Mouse (Mus musculus): ENCODE measurements around the gene H2afz. TPM values are rescaled to one million over a fixed set of nuclear protein-coding genes. Genes with fewer than 3 reads are reported as not detected.

Gene H2afz
- 1,731 and 1,841 TPM in 2 replicates for polyA plus RNA-seq (2016; fragmentation: Nextera tagmentation; extraction: Ambion mirVana)

- Histone ChIP-seq H3K4me3 (peak within 1 kb of the TSS; percentile 82), H3K27ac (peak within 1 kb of the TSS; percentile 98), H3K4me2 (replicated peaks) (peak within 1 kb of the TSS; percentile 62), H3K4me1 (peaks cover 18% of the 10 kb centered on the region), H3K9me3 (replicated peaks) (no peaks in the 10 kb centered on the region), H3K9ac (peak within 1 kb of the TSS; percentile 92), H3K36me3 (no peaks in the 10 kb centered on the region), H3K27me3 (no peaks in the 10 kb centered on the region)
- under 1% methylated on average over 94 of the region's 115 CpGs for WGBS
- ATAC-seq (ENCODE audit: low FRiP score), result peak; percentile 96
Observed at GRCm38 (mm10) chr3:137864124-137864987, at the start of gene H2afz. H2afz (plus strand) TSS chr3:137864487.

GRCm38 (mm10) chr3:137818713-137819112 is 45.6 kb upstream of the H2afz start:
- H3K9ac ChIP-seq, result no peak overlapping the region
- no peaks in the 10 kb centered on the region for H3K36me3 ChIP-seq
- no peaks in the 10 kb centered on the region for H3K27me3 ChIP-seq
- H3K4me2 ChIP-seq (replicated peaks), result no peak overlapping the region
- H3K4me3 ChIP-seq, result no peak overlapping the region
- H3K9me3 ChIP-seq (replicated peaks), result no peaks in the 10 kb centered on the region
- no peaks in the 10 kb centered on the region for H3K4me1 ChIP-seq
- no peak overlapping the region for H3K27ac ChIP-seq
- WGBS, result 19% methylated on average over 4 of the region's 4 CpGs
- ATAC-seq (ENCODE audit: low FRiP score), result no peak

- H3K4me3 ChIP-seq, result no peak overlapping the region
- no peak overlapping the region for H3K9ac ChIP-seq
- no peaks in the 10 kb centered on the region for H3K27me3 ChIP-seq
- H3K9me3 ChIP-seq (replicated peaks), result 0 out of 2 replicates have a peak, but pooled peaks cover 4% of the 10 kb centered on the region
- H3K4me2 ChIP-seq (replicated peaks), result no peak overlapping the region
- no peaks in the 10 kb centered on the region for H3K4me1 ChIP-seq
- H3K36me3 ChIP-seq, result no peaks in the 10 kb centered on the region
- no peak overlapping the region for H3K27ac ChIP-seq
- WGBS, result 80% methylated on average over 6 of the region's 6 CpGs
- ATAC-seq (ENCODE audit: low FRiP score), result no peak
Observed at GRCm38 (mm10) chr3:137820688-137821467, 43.4 kb upstream of the H2afz start.

- Histone ChIP-seq H3K4me1 (no peaks in the 10 kb centered on the region), H3K27ac (no peak overlapping the region), H3K4me3 (no peak overlapping the region), H3K27me3 (no peaks in the 10 kb centered on the region), H3K4me2 (replicated peaks) (no peak overlapping the region), H3K9me3 (replicated peaks) (0 out of 2 replicates have a peak, but pooled peaks cover 4% of the 10 kb centered on the region), H3K36me3 (no peaks in the 10 kb centered on the region), H3K9ac (no peak overlapping the region)
- 86% methylated on average over 3 of the region's 3 CpGs for WGBS
- no peak for ATAC-seq (ENCODE audit: low FRiP score)
Observed at GRCm38 (mm10) chr3:137823317-137823716, 41.0 kb upstream of the H2afz start.

- ATAC-seq (ENCODE audit: low FRiP score), result no peak
- H3K4me2 ChIP-seq (replicated peaks), result no peak overlapping the region
Observed at GRCm38 (mm10) chr3:137827678-137828077, 36.6 kb upstream of the H2afz start.

GRCm38 (mm10) chr3:137831156-137831555 is 33.1 kb upstream of the H2afz start:
- WGBS, result 83% methylated on average over 2 of the region's 2 CpGs
- H3K4me3 ChIP-seq, result no peak overlapping the region
- H3K27me3 ChIP-seq, result no peaks in the 10 kb centered on the region
- H3K9me3 ChIP-seq (replicated peaks), result no peaks in the 10 kb centered on the region
- H3K4me1 ChIP-seq, result no peaks in the 10 kb centered on the region
- H3K9ac ChIP-seq, result no peak overlapping the region
- no peak overlapping the region for H3K27ac ChIP-seq
- no peak for ATAC-seq (ENCODE audit: low FRiP score)
- no peak overlapping the region for H3K4me2 ChIP-seq (replicated peaks)
- no peaks in the 10 kb centered on the region for H3K36me3 ChIP-seq

More at GRCm38 (mm10) chr3:137827678-137828077, 36.6 kb upstream of the H2afz start:
- Histone ChIP-seq H3K36me3 (no peaks in the 10 kb centered on the region), H3K9ac (no peak overlapping the region), H3K4me3 (no peak overlapping the region), H3K27ac (no peak overlapping the region), H3K4me1 (no peaks in the 10 kb centered on the region), H3K27me3 (no peaks in the 10 kb centered on the region), H3K9me3 (replicated peaks) (0 out of 2 replicates have a peak, but pooled peaks cover 4% of the 10 kb centered on the region)
- WGBS, result 43% methylated on average over 11 of the region's 11 CpGs

GRCm38 (mm10) chr3:137833128-137833527 is 31.2 kb upstream of the H2afz start:
- no peak overlapping the region for H3K9ac ChIP-seq
- H3K27ac ChIP-seq, result no peak overlapping the region
- no peak for ATAC-seq (ENCODE audit: low FRiP score)
- H3K4me1 ChIP-seq, result no peaks in the 10 kb centered on the region
- no peaks in the 10 kb centered on the region for H3K36me3 ChIP-seq
- no peak overlapping the region for H3K4me2 ChIP-seq (replicated peaks)
- no peaks in the 10 kb centered on the region for H3K9me3 ChIP-seq (replicated peaks)
- no peak overlapping the region for H3K4me3 ChIP-seq
- no peaks in the 10 kb centered on the region for H3K27me3 ChIP-seq

- 80% methylated on average over 4 of the region's 4 CpGs for WGBS
- H3K27me3 ChIP-seq, result no peaks in the 10 kb centered on the region
- H3K9ac ChIP-seq, result no peak overlapping the region
- H3K4me2 ChIP-seq (replicated peaks), result no peak overlapping the region
- no peak overlapping the region for H3K27ac ChIP-seq
- ATAC-seq (ENCODE audit: low FRiP score), result no peak
- H3K4me3 ChIP-seq, result no peak overlapping the region
- no peaks in the 10 kb centered on the region for H3K9me3 ChIP-seq (replicated peaks)
- H3K36me3 ChIP-seq, result no peaks in the 10 kb centered on the region
- no peaks in the 10 kb centered on the region for H3K4me1 ChIP-seq
Observed at GRCm38 (mm10) chr3:137833698-137834097, 30.6 kb upstream of the H2afz start.

GRCm38 (mm10) chr3:137836543-137836942 is 27.7 kb upstream of the H2afz start:
- no peaks in the 10 kb centered on the region for H3K9me3 ChIP-seq (replicated peaks)
- no peak for ATAC-seq (ENCODE audit: low FRiP score)
- no peak overlapping the region for H3K9ac ChIP-seq
- H3K4me3 ChIP-seq, result no peak overlapping the region
- no peaks in the 10 kb centered on the region for H3K4me1 ChIP-seq
- H3K27ac ChIP-seq, result no peak overlapping the region
- no peaks in the 10 kb centered on the region for H3K36me3 ChIP-seq
- no peaks in the 10 kb centered on the region for H3K27me3 ChIP-seq
- WGBS, result 88% methylated on average over 1 of the region's 1 CpGs
- H3K4me2 ChIP-seq (replicated peaks), result no peak overlapping the region

- no peak overlapping the region for H3K9ac ChIP-seq
- no peak overlapping the region for H3K4me3 ChIP-seq
- no peaks in the 10 kb centered on the region for H3K27me3 ChIP-seq
- H3K27ac ChIP-seq, result no peak overlapping the region
- H3K9me3 ChIP-seq (replicated peaks), result no peaks in the 10 kb centered on the region
- H3K4me2 ChIP-seq (replicated peaks), result no peak overlapping the region
- H3K4me1 ChIP-seq, result no peaks in the 10 kb centered on the region
- no peaks in the 10 kb centered on the region for H3K36me3 ChIP-seq
- no peak for ATAC-seq (ENCODE audit: low FRiP score)
Observed at GRCm38 (mm10) chr3:137838160-137838559, 26.1 kb upstream of the H2afz start.

GRCm38 (mm10) chr3:137842944-137843343 is 21.3 kb upstream of the H2afz start:
- Histone ChIP-seq H3K27me3 (no peaks in the 10 kb centered on the region), H3K27ac (no peak overlapping the region), H3K9ac (no peak overlapping the region), H3K9me3 (replicated peaks) (no peaks in the 10 kb centered on the region), H3K36me3 (no peaks in the 10 kb centered on the region), H3K4me2 (replicated peaks) (no peak overlapping the region), H3K4me1 (no peaks in the 10 kb centered on the region), H3K4me3 (no peak overlapping the region)
- no peak for ATAC-seq (ENCODE audit: low FRiP score)
- 87% methylated on average over 1 of the region's 1 CpGs for WGBS

GRCm38 (mm10) chr3:137844263-137844662 is 20.0 kb upstream of the H2afz start:
- Histone ChIP-seq H3K27me3 (no peaks in the 10 kb centered on the region), H3K4me2 (replicated peaks) (no peak overlapping the region), H3K4me3 (no peak overlapping the region), H3K36me3 (no peaks in the 10 kb centered on the region), H3K9ac (no peak overlapping the region), H3K27ac (no peak overlapping the region), H3K4me1 (no peaks in the 10 kb centered on the region), H3K9me3 (replicated peaks) (no peaks in the 10 kb centered on the region)
- no peak for ATAC-seq (ENCODE audit: low FRiP score)
- WGBS, result 81% methylated on average over 3 of the region's 3 CpGs

All from hindbrain, embryonic 12.5 days (tissue).